Mouse (Mus musculus) CD4-positive, CD25-positive, alpha-beta regulatory T cell, adult 2 months (primary cell): ENCODE measurements at regions not wholly inside any gene's neighbourhood (a gene's known extent, or its start where the extent isn't known, plus 50 kb on each side); places are given as distances from the start of the nearest gene placed in this dataset.

Experiments
- DNase-seq: peaks from one replicate; pipeline ENCODE4 v3.0.0-alpha.2; 2012; ENCODE audit warnings: low read depth, low spot score

- no peak for DNase-seq
Measured at GRCm38 (mm10) chr12:91995545-91995944, 146.6 kb upstream of the Sel1l start.

- no peak for DNase-seq
Measured at GRCm38 (mm10) chr12:91986448-91986847, 137.5 kb upstream of the Sel1l start.

- no peak for DNase-seq
Measured at GRCm38 (mm10) chr12:91980321-91980720, 131.4 kb upstream of the Sel1l start.

- DNase-seq: no peak
Measured at GRCm38 (mm10) chr12:91971045-91971444, 122.1 kb upstream of the Sel1l start.

GRCm38 (mm10) chr12:91965937-91966336 lies 117.0 kb upstream of the Sel1l start:
- no peak for DNase-seq

GRCm38 (mm10) chr12:91963239-91963638 lies 114.3 kb upstream of the Sel1l start:
- no peak for DNase-seq

- DNase-seq: no peak
Measured at GRCm38 (mm10) chr12:91958086-91958485, 109.1 kb upstream of the Sel1l start.

- no peak for DNase-seq
Measured at GRCm38 (mm10) chr12:91956411-91956810, 107.5 kb upstream of the Sel1l start.

GRCm38 (mm10) chr12:91948602-91949167 lies 99.7 kb upstream of the Sel1l start:
- no peak for DNase-seq

- DNase-seq: no peak
Measured at GRCm38 (mm10) chr12:91947998-91948397, 99.0 kb upstream of the Sel1l start.

- no peak for DNase-seq
Measured at GRCm38 (mm10) chr12:91946541-91946940, 97.6 kb upstream of the Sel1l start.

- no peak for DNase-seq
Measured at GRCm38 (mm10) chr12:91932490-91933361, 83.8 kb upstream of the Sel1l start.

- no peak for DNase-seq
Measured at GRCm38 (mm10) chr12:91931586-91931985, 82.6 kb upstream of the Sel1l start.

- DNase-seq: no peak
Measured at GRCm38 (mm10) chr12:91929386-91930054, 80.6 kb upstream of the Sel1l start.

GRCm38 (mm10) chr12:91927576-91927975 lies 78.6 kb upstream of the Sel1l start:
- no peak for DNase-seq

- DNase-seq: no peak
Measured at GRCm38 (mm10) chr12:91915486-91915885, 66.5 kb upstream of the Sel1l start.

GRCm38 (mm10) chr12:91910529-91910928 lies 61.6 kb upstream of the Sel1l start:
- no peak for DNase-seq
